Mouse (Mus musculus): ENCODE measurements at regions not wholly inside any gene's neighbourhood (a gene's known extent, or its start where the extent isn't known, plus 50 kb on each side); places are given as distances from the start of the nearest gene placed in this dataset.

DNA sequence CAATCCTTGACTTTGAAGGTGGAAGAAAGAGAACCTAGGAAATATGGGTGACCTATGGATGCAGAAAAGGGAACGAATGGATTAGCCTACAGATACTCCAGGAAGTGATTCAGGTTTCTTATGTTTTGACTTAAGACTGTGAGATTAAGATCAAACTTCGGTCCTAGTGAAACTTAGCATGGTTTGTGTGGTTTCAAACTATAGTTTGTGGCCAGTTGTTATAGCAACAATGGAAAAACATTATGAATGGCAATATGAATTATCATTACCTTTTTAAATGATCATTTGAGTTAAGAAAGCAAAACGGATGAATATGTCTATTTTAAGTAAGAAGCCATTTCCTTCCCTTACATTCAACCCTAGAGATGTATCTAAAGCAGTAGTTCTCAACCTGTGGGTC is 305.3 kb upstream of the Nrip1 start:
- no peak for TF ChIP-seq POLR2A (IDR thresholded peaks at IDR 0.05; ENCODE audit: insufficient read depth, low read length)
- no peak for TF ChIP-seq EP300 (IDR thresholded peaks at IDR 0.05; ENCODE audit: insufficient read depth, low read depth, low read length)
